8 mouse cellular contexts compared by ENCODE assay signal in genomic region chr11:31803319-31803891, GRCm38 (mm10).
DNase-seq lines count a peak whose midpoint lies in the region; ATAC-seq and TF ChIP-seq lines count a peak whose summit lies in the region.

No protein-coding gene starts in this region.

- no peak for DNase-seq in heart, postnatal 14 days
- no peak for DNase-seq in ES-E14 (ENCODE audit: low read depth, low spot score)
- peak; percentile 36 for DNase-seq in embryo, embryonic 10.5 days (ENCODE audit: low spot score)
- peak; percentile 63 for DNase-seq in kidney, postnatal 14 days
- DNase-seq in spleen, postnatal 10 days (ENCODE audit: low spot score in 2 of 2): peak; percentile 55 to 56
- DNase-seq in cerebellum, postnatal 4 days (ENCODE audit: low spot score in 2 of 2): no peak
- no peak for DNase-seq in urinary bladder, postnatal 25 days (ENCODE audit: low spot score)

- no peak overlapping the region for H3K9ac ChIP-seq in heart, embryonic 12.5 days
- H3K9ac ChIP-seq in ES-E14 (ENCODE audit: insufficient read depth, low read depth, low read length, poor library complexity, severe bottlenecking): no peak overlapping the region

- intact Hi-C loops in heart, postnatal 14 days (cut with DNase I): no loop called here

- peaks cover 12% of the 10 kb centered on the region for H3K4me1 ChIP-seq in heart, embryonic 12.5 days (replicated peaks)
- H3K4me1 ChIP-seq in ES-E14 (ENCODE audit: control insufficient read depth in 2 of 2, insufficient read depth in 2 of 2, low read length in 2 of 2, poor library complexity in 1 of 2): peaks cover 0 to 11% of the 10 kb centered on the region in 2 experiments; a peak in 3 of 4 replicates

- 0 out of 2 replicates have a peak overlapping the region, but pooled peaks have one; percentile 7 for H3K27ac ChIP-seq in heart, embryonic 12.5 days (ENCODE audit: poor library complexity, severe bottlenecking)
- H3K27ac ChIP-seq in ES-E14 (ENCODE audit: insufficient read depth, low read depth, low read length, poor library complexity, severe bottlenecking): no peak overlapping the region

- H3K4me2 ChIP-seq in heart, embryonic 12.5 days: no peak overlapping the region

- in situ Hi-C loops in ES-E14 (cut with MboI; ENCODE audit: low sequenced_read_pairs in 2 of 2, unreplicated experiment in 2 of 2): no loop called here

- H3K4me3 ChIP-seq in heart, embryonic 12.5 days: no peak overlapping the region
- no peak overlapping the region for H3K4me3 ChIP-seq in ES-E14 (ENCODE audit: insufficient read depth in 1 of 2, low read depth in 1 of 2, low read length in 2 of 2, poor library complexity in 1 of 2, severe bottlenecking in 1 of 2)

- no peaks in the 10 kb centered on the region for H3K27me3 ChIP-seq in heart, embryonic 12.5 days (replicated peaks)

- H3K36me3 ChIP-seq in heart, embryonic 12.5 days: no peaks in the 10 kb centered on the region
- H3K36me3 ChIP-seq in ES-E14 (ENCODE audit: control insufficient read depth, insufficient read depth, low read length, poor library complexity, severe bottlenecking): no peaks in the 10 kb centered on the region

- 33% methylated on average over 3 of the region's 3 CpGs for WGBS in heart, embryonic 12.5 days

- H3K9me3 ChIP-seq in heart, embryonic 12.5 days (replicated peaks): 0 out of 2 replicates have a peak, but pooled peaks cover 3% of the 10 kb centered on the region
- no peaks in the 10 kb centered on the region for H3K9me3 ChIP-seq in ES-E14 (ENCODE audit: control insufficient read depth, insufficient read depth, low read depth, low read length)

- ATAC-seq in heart, embryonic 12.5 days (ENCODE audit: insufficient number of reproducible peaks, low FRiP score): peak; percentile 93

TF ChIP-seq in ES-E14, 5 proteins besides CTCF, POLR2A, EP300 and RAD21:
- TF ChIP-seq ZC3H11A (IDR thresholded peaks at IDR 0.05; ENCODE audit: borderline replicate concordance, low read depth, low read length): no peak
- TF ChIP-seq MAFK (IDR thresholded peaks at IDR 0.05; ENCODE audit: insufficient read depth, low read depth, low read length): peak; percentile 87
- no peak for TF ChIP-seq HCFC1 (IDR thresholded peaks at IDR 0.05; ENCODE audit: borderline replicate concordance, insufficient read depth, low read length)
- no peak for TF ChIP-seq CHD2 (IDR thresholded peaks at IDR 0.05; ENCODE audit: low read depth, low read length)

Comparison
In these comparisons a context has a peak if more than half of its experiments do, and no peak if none do; other contexts are left out.
1. DNase-seq: peak in embryo, embryonic 10.5 days (single experiment), kidney, postnatal 14 days (single experiment) and spleen, postnatal 10 days (2 of 2); none in heart, postnatal 14 days (0 of 2), ES-E14 (single experiment), cerebellum, postnatal 4 days (0 of 2) and urinary bladder, postnatal 25 days (single experiment).